Mouse (Mus musculus) heart, adult 8-10 months (tissue): Measurements from ENCODE around the gene Abcc3. TPM values are rescaled to one million over a fixed set of nuclear protein-coding genes. Genes with fewer than 3 reads are reported as not detected.

ENCODE experiments used
- DNase-seq: peaks from one replicate; pipeline ENCODE4 v3.0.0; 2022; ENCODE audit warnings: low spot score
- total RNA-seq, 4 experiments: library from RNA; stranded (reverse); gene quantifications; 2 replicates each; pipeline ENCODE4 v1.2.4; 2022

Abcc3 gene
- total RNA-seq = 1 to 10 TPM in 3 of 4 experiments, under 1 TPM in 1; 0.91 to 2.3 (median 1.7) TPM

GRCm38 (mm10) chr11:94392672-94393109 lies at the start of gene Abcc3:
Gene Abcc3, minus strand, starts transcription at chr11:94392997.
- DNase-seq = peak; percentile 35

- no peak for DNase-seq
These were observed 49.0 kb upstream of the Abcc3 start for GRCm38 (mm10) chr11:94441752-94442151.

- no peak for DNase-seq
These were observed 48.3 kb upstream of the Abcc3 start for GRCm38 (mm10) chr11:94441122-94441521.

- no peak for DNase-seq
These were observed 47.6 kb upstream of the Abcc3 start for GRCm38 (mm10) chr11:94440421-94440820.

GRCm38 (mm10) chr11:94429011-94429651 lies 36.3 kb upstream of the Abcc3 start:
- DNase-seq = no peak

GRCm38 (mm10) chr11:94428091-94428835 lies 35.5 kb upstream of the Abcc3 start:
- peak; percentile 21 for DNase-seq

- DNase-seq = no peak
These were observed 32.9 kb upstream of the Abcc3 start for GRCm38 (mm10) chr11:94425656-94426055.

GRCm38 (mm10) chr11:94425215-94425614 lies 32.4 kb upstream of the Abcc3 start:
- DNase-seq = no peak

GRCm38 (mm10) chr11:94424380-94424779 lies 31.6 kb upstream of the Abcc3 start:
- no peak for DNase-seq

- DNase-seq = no peak
These were observed 31.1 kb upstream of the Abcc3 start for GRCm38 (mm10) chr11:94423855-94424254.

- no peak for DNase-seq
These were observed 28.2 kb upstream of the Abcc3 start for GRCm38 (mm10) chr11:94420991-94421390.

GRCm38 (mm10) chr11:94420325-94420724 lies 27.5 kb upstream of the Abcc3 start:
- DNase-seq = peak; percentile 9

GRCm38 (mm10) chr11:94419004-94419727 lies 26.4 kb upstream of the Abcc3 start:
- no peak for DNase-seq

- no peak for DNase-seq
These were observed 21.2 kb upstream of the Abcc3 start for GRCm38 (mm10) chr11:94414042-94414441.

- DNase-seq = no peak
These were observed 20.7 kb upstream of the Abcc3 start for GRCm38 (mm10) chr11:94413516-94413915.

- DNase-seq = no peak
These were observed 20.2 kb upstream of the Abcc3 start for GRCm38 (mm10) chr11:94412998-94413469.

GRCm38 (mm10) chr11:94412562-94412961 lies 19.8 kb upstream of the Abcc3 start:
- no peak for DNase-seq

GRCm38 (mm10) chr11:94407803-94408321 lies 15.1 kb upstream of the Abcc3 start:
- no peak for DNase-seq

- DNase-seq = no peak
These were observed 12.6 kb upstream of the Abcc3 start for GRCm38 (mm10) chr11:94405348-94405747.

- peak; percentile 72 for DNase-seq
These were observed 12.0 kb upstream of the Abcc3 start for GRCm38 (mm10) chr11:94404641-94405260.

GRCm38 (mm10) chr11:94404178-94404577 lies 11.4 kb upstream of the Abcc3 start:
- no peak for DNase-seq

- DNase-seq = no peak
These were observed 11.0 kb upstream of the Abcc3 start for GRCm38 (mm10) chr11:94403757-94404156.
